Mouse (Mus musculus) heart, embryonic 16.5 days (tissue): ENCODE data around the gene Lin28a. TPM values are rescaled to one million over a fixed set of nuclear protein-coding genes. Genes with fewer than 3 reads are reported as not detected.

ENCODE experiments used
- ATAC-seq: fragments of 200-750 bp; cut with Nextera tagmentation; replicated peaks from 2 replicates; pipeline ENCODE4 v1.8.0; 2017; ENCODE audit warnings: moderate number of reproducible peaks; ENCODE audit not compliant: insufficient read depth, low FRiP score; ENCODE audit errors: extremely low read depth
- H3K27ac ChIP-seq: fragments of 300-500 bp; sonication (generic); 2 replicates; pipeline ENCODE4 v1.5.1; 2014; ENCODE audit warnings: mild to moderate bottlenecking, low read length, control low read depth, moderate library complexity
- H3K27me3 ChIP-seq: fragments of 300-500 bp; sonication (generic); 2 replicates; pipeline ENCODE4 v1.6.1; 2014; ENCODE audit warnings: low read length, mixed read lengths; ENCODE audit not compliant: control insufficient read depth, insufficient read depth
- H3K36me3 ChIP-seq: fragments of 300-500 bp; sonication (generic); 2 replicates; pipeline ENCODE4 v1.6.1; 2014; ENCODE audit not compliant: control insufficient read depth, insufficient read depth
- H3K4me1 ChIP-seq: fragments of 300-500 bp; sonication (generic); 2 replicates; pipeline ENCODE4 v1.6.1; 2014; ENCODE audit warnings: low read length, mixed read lengths; ENCODE audit not compliant: control insufficient read depth, insufficient read depth
- H3K4me2 ChIP-seq: fragments of 300-500 bp; sonication (generic); 2 replicates; pipeline ENCODE4 v1.6.1; 2014; ENCODE audit warnings: low read depth, mild to moderate bottlenecking, control low read depth, low read length
- H3K4me3 ChIP-seq: fragments of 300-500 bp; sonication (generic); 2 replicates; pipeline ENCODE4 v1.5.1; 2014; ENCODE audit warnings: mild to moderate bottlenecking, control low read depth, low read length
- H3K9ac ChIP-seq: fragments of 300-500 bp; sonication (generic); 2 replicates; pipeline ENCODE4 v1.6.1; 2014; ENCODE audit warnings: low read length, control low read depth
- H3K9me3 ChIP-seq: fragments of 300-500 bp; sonication (generic); replicated peaks from 2 replicates; pipeline ENCODE4 v1.6.1; 2016; ENCODE audit warnings: low read length; ENCODE audit not compliant: control insufficient read depth
- WGBS: fragments of 180-500 bp; shearing (Covaris S2); extraction: QIAGEN DNeasy Blood & Tissue Kit; methylation state at CpG from one replicate; pipeline ENCODE4 v1.1.7; 2014; 5-methylcytosine and 5-hydroxymethylcytosine counted together
- polyA plus RNA-seq: library from polyadenylated mRNA; unstranded; fragments of >200 nt; fragmentation: Nextera tagmentation; extraction: Ambion mirVana; gene quantifications from 2 replicates; pipeline ENCODE4 v1.2.1, GENCODE M21; 2015

The Lin28a gene
- polyA plus RNA-seq, 1 experiment from 2014 or later: not detected

- Histone ChIP-seq H3K4me2 (no peak overlapping the region), H3K4me1 (peaks cover 20% of the 10 kb centered on the region), H3K4me3 (no peak overlapping the region), H3K27me3 (peaks cover 21% of the 10 kb centered on the region), H3K9ac (no peak overlapping the region), H3K27ac (no peak overlapping the region), H3K36me3 (no peaks in the 10 kb centered on the region), H3K9me3 (no peaks in the 10 kb centered on the region)
- no peak for ATAC-seq
- WGBS: 31% methylated on average over 12 of the region's 12 CpGs
Measured at GRCm38 (mm10) chr4:134012858-134013528, 5.6 kb downstream of the Lin28a start.

GRCm38 (mm10) chr4:134011450-134012414 lies 6.9 kb downstream of the Lin28a start:
- no peak overlapping the region for H3K4me3 ChIP-seq

GRCm38 (mm10) chr4:134009709-134010108 lies 8.9 kb downstream of the Lin28a start:
- no peak for ATAC-seq
- no peaks in the 10 kb centered on the region for H3K36me3 ChIP-seq
- no peaks in the 10 kb centered on the region for H3K27me3 ChIP-seq
- H3K9me3 ChIP-seq: no peaks in the 10 kb centered on the region
- no peak overlapping the region for H3K27ac ChIP-seq
- peaks cover 13% of the 10 kb centered on the region; the same call in 1 of the 2 replicates for H3K4me1 ChIP-seq
- no peak overlapping the region for H3K4me2 ChIP-seq
- no peak overlapping the region for H3K9ac ChIP-seq
- WGBS: 63% methylated on average over 6 of the region's 6 CpGs
- H3K4me3 ChIP-seq: no peak overlapping the region

More at GRCm38 (mm10) chr4:134011450-134012414, 6.9 kb downstream of the Lin28a start:
- H3K4me1 ChIP-seq: peaks cover 13% of the 10 kb centered on the region; the same call in 1 of the 2 replicates
- H3K9ac ChIP-seq: no peak overlapping the region
- no peak overlapping the region for H3K27ac ChIP-seq
- WGBS: 11% methylated on average over 16 of the region's 16 CpGs
- peaks cover 8% of the 10 kb centered on the region for H3K27me3 ChIP-seq
- no peaks in the 10 kb centered on the region for H3K36me3 ChIP-seq
- H3K4me2 ChIP-seq: 0 out of 2 replicates have a peak overlapping the region, but pooled peaks have one; percentile 5
- H3K9me3 ChIP-seq: no peaks in the 10 kb centered on the region
- ATAC-seq: no peak

GRCm38 (mm10) chr4:134006845-134007244 lies 11.8 kb downstream of the Lin28a start:
- ATAC-seq: no peak
- H3K4me1 ChIP-seq: peaks cover 5% of the 10 kb centered on the region; the same call in 1 of the 2 replicates
- no peak overlapping the region for H3K9ac ChIP-seq
- no peaks in the 10 kb centered on the region for H3K9me3 ChIP-seq
- H3K27ac ChIP-seq: no peak overlapping the region
- H3K4me2 ChIP-seq: no peak overlapping the region
- H3K36me3 ChIP-seq: no peaks in the 10 kb centered on the region
- no peaks in the 10 kb centered on the region for H3K27me3 ChIP-seq
- 86% methylated on average over 3 of the region's 3 CpGs for WGBS
- no peak overlapping the region for H3K4me3 ChIP-seq

- Histone ChIP-seq H3K27me3 (no peaks in the 10 kb centered on the region), H3K36me3 (no peaks in the 10 kb centered on the region), H3K9me3 (no peaks in the 10 kb centered on the region), H3K4me3 (no peak overlapping the region), H3K27ac (no peak overlapping the region), H3K4me2 (no peak overlapping the region), H3K9ac (no peak overlapping the region), H3K4me1 (peaks cover 3% of the 10 kb centered on the region; the same call in 1 of the 2 replicates)
- 55% methylated on average over 12 of the region's 12 CpGs for WGBS
- ATAC-seq: no peak
Measured at GRCm38 (mm10) chr4:134005581-134006358, 12.9 kb downstream of the Lin28a start.

GRCm38 (mm10) chr4:134002903-134003302 lies 15.7 kb downstream of the Lin28a start:
- Histone ChIP-seq H3K27me3 (no peaks in the 10 kb centered on the region), H3K4me2 (no peak overlapping the region), H3K27ac (no peak overlapping the region), H3K9ac (no peak overlapping the region), H3K9me3 (no peaks in the 10 kb centered on the region), H3K4me1 (peaks cover 10% of the 10 kb centered on the region), H3K36me3 (no peaks in the 10 kb centered on the region), H3K4me3 (no peak overlapping the region)
- ATAC-seq: no peak
- 68% methylated on average over 5 of the region's 5 CpGs for WGBS

GRCm38 (mm10) chr4:134002246-134002645 lies 16.4 kb downstream of the Lin28a start:
- H3K36me3 ChIP-seq: no peaks in the 10 kb centered on the region
- peaks cover 10% of the 10 kb centered on the region for H3K4me1 ChIP-seq
- H3K4me2 ChIP-seq: no peak overlapping the region
- WGBS: 65% methylated on average over 4 of the region's 4 CpGs
- H3K27ac ChIP-seq: no peak overlapping the region
- H3K4me3 ChIP-seq: no peak overlapping the region
- no peak overlapping the region for H3K9ac ChIP-seq
- ATAC-seq: no peak
- H3K27me3 ChIP-seq: no peaks in the 10 kb centered on the region
- H3K9me3 ChIP-seq: no peaks in the 10 kb centered on the region

GRCm38 (mm10) chr4:134001710-134002109 lies 16.9 kb downstream of the Lin28a start:
- no peak overlapping the region for H3K4me2 ChIP-seq
- 54% methylated on average over 10 of the region's 10 CpGs for WGBS
- H3K27me3 ChIP-seq: no peaks in the 10 kb centered on the region
- H3K9me3 ChIP-seq: no peaks in the 10 kb centered on the region
- no peak overlapping the region for H3K4me3 ChIP-seq
- H3K9ac ChIP-seq: no peak overlapping the region
- no peak overlapping the region for H3K27ac ChIP-seq
- ATAC-seq: no peak
- peaks cover 4% of the 10 kb centered on the region for H3K36me3 ChIP-seq
- H3K4me1 ChIP-seq: peaks cover 10% of the 10 kb centered on the region
